Mouse (Mus musculus) brain, adult 2 months (tissue): ENCODE results near the gene Arhgdib.
A peak's percentile ranks its signal among the peaks of the same experiment; 100 is the strongest.
"Not testable (repeated sequence)": the region's sequence is repeated elsewhere in the genome, so short reads cannot be mapped to it uniquely, and the experiment has no call there.

Experiments
- DNase-seq: peaks from one replicate; pipeline ENCODE4 v3.0.0; 2011; ENCODE audit warnings: low read depth, low spot score

The Arhgdib gene

DNA sequence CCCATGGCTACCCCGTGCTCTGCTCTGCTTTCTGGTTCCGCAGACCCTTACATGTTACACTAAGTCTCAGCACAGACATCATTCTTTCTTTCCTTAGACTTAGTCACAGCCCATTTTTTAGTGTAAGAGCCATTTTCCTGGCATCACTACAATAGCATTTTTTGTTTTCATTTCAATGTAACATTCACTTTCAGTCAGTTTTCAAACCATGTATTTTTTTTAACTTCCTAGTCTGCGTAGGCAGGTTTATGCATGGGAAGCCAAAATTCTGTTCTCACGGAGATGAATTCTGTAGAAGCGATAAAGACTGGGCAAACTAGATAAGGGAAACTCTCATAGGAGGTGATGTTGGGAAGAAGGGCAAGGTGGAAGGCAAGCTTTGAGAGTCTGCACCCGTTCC is 52.1 kb downstream of the Arhgdib start:
- DNase-seq: peak; percentile 50

DNA sequence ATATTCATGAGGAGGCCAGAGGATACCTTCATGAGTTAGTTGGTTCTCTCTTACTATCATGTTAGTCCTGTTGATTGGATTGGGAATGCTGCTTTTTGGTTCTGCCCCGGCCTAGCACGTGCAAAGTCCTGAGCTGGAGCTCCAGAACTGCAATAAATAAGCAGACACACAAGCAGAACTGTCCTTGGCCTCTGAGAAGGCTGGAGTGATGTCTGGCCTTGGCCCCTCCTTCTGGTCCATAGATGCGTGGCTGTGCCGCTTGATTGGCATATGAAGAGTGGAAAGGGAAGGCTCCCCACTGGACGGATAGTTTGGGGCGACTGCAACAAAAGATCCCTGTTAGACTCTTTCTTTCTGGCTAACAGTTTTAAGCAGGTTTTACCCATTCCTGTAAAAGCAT is 52.6 kb downstream of the Arhgdib start:
- no peak for DNase-seq

DNA sequence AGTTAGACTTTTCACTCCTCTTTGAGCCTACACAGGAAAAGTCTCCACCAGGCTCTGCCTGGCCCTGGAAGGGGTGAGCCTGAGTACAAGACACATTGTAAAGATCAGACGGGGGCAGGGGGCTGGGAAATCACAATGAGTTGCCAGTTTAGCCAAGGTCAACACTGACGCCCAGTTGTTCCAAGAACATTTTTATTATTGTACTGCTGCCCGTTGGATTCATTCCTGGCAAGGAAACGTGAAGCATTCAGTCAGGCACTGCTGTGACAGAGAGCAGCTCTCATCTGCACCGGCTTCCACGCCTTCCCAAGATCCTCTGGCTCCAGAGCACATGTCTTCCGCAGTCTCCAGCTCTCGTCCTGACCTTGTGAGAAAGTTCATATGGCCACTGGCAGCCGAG is 53.8 kb downstream of the Arhgdib start:
- peak; percentile 21 for DNase-seq

DNA sequence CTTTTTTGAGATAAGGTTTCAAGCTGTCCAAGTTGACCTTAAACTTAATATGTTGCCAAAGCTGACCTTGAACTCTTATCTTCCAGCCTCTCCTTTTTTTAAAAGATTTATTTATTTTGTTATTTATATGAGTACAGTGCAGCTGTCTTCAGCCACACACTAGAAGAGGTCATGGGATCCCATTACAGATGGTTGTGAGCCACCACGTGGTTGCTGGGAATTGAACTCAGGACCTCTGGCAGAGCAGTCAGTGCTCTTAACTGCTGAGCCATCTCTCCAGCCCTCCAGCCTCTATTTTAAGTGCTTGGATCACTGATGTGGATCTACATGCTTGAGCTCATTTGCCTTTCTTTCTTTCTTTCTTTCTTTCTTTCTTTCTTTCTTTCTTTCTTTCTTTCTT is 56.9 kb downstream of the Arhgdib start:
- not testable (repeated sequence) for DNase-seq

DNA sequence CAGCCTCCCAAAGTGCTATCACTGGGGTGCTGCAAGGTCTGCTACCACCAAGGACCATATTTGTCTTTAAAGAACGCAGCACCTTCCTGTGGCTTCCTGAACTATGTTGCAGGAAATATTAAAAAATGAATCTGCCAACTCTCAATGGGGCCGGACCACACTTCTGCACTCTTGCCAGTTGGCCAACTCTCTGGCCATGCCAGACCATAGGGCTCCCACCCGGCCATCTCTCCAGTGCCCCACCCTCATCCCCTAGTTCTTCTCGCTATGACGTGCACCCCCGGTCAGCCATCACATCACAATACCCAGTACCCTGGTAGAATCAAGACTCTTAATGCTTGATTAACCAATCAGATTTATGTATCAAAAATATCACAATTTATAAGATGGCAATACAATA is 57.7 kb downstream of the Arhgdib start:
- no peak for DNase-seq

DNA sequence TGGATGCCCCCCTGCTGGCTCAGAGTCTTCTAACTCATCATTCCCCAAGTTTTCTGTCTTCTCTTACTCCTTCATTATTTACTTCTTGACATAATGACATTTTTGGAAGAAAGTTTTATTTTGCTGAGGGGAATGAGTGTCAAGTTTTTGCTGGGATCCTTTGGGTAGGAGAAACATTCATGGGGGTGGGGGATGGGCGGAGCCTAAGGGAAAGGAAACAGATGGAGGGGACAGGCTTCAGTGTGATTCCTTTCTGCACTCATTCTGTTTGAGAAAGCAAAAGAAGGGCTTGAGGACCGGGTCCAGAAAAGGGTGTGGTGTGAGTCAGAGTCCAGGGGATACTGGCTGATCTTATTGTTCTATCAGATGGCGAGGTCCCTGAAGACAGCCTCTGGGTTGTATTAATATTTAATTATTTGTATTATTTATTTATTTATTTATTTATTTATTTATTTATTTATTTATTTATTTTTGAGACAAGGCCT is 58.2 kb downstream of the Arhgdib start:
- DNase-seq: no peak

DNA sequence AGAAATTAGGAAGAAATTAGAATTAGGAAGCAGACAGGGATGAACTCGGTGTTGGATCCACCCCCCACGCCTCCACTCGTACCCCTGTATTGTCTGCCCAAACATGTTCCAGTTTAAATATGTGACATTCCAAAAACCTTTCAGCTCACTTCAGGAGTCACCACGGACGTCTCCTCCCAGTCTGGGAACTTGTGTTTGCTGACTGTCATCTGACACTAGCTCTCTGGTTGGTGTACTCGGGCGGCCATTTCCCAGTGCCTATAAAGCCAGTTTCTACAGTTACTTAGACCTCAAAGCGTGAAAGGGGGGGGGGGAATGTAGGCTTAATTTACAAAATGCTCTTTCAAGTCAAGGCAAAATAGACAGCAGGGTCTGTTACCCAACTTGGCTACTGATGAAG is 60.0 kb downstream of the Arhgdib start:
- no peak for DNase-seq

DNA sequence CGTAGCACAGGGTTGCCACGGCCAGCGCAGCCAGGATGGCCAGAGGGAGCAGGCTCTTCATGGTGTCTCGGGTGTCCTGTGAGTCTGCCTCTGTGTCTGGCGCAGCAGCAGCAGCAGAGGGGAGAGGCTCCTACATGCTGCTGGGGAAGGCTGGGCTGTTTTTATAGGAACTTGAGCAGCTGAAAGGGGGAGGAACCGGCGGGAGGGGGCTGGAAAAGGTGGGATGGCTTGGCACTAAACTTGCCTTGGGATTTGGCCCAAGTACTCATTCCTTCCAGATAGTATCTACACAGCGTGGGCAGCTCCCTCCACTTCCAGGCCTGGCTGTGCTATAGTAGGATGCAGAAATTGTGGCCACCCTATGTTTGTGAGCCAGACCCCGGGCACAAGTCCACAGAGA is 66.0 kb downstream of the Arhgdib start, which contains the start of gene Mgp:
Gene Mgp, minus strand, starts transcription at position 154 of the 400 bp plus-strand sequence.
- peak; percentile 71 for DNase-seq

DNA sequence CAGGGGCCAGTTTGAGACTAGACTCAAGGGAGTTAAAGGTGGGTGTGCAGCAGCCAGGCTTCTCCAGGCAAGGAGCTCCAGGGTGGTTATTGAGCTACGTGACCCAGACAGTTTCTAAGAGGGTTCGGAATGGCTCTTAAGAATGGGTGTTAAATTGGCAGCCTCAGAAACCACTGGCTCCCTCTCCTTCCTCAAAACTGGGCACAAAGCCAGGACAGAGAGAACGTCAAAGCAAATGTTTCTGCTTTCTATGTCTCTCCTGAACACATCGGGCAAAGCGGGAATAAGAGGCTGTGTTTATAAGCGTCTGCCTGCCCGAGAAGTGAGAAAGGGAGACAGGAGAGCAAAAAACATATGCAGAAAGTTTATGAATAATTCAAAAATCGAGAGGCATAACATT is 67.1 kb downstream of the Arhgdib start:
- peak; percentile 53 for DNase-seq
